Mouse (Mus musculus): ENCODE results near the gene Gon7.

Gon7 gene

DNA sequence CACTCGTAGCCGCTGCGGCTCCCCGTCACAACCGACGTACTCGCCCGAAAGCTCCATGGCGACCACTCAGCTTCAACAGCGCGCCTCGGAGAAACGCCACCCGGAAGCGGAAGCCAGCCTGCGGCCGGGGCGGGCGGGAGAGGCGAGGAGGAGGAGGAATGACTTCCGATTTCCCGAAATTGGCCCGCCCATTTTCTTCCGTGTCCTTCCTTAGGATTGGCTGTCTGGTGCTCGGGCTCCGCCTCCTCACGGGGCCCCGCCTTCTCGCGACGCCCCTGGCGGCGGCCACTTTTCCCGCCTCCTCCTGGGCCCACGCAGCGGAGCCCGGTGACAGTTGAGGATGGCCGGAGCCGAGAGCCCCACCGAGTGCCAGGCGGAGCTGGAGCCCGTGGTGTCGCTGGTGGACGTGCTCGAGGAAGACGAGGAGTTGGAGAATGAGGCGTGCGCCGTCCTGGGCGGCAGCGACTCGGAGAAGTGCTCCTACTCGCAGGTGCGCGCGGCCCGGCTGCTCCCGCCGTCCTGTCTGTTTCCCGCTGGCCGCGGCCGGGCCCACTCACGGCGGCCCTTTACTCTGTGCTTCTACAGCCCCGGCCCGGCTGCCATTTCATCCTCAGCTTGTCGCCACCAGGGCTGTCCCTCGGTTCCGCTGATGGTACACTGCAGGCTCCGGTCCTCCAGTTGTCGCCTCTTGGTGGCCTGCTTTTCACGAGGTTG lies at the start of gene Gon7, which contains the start of the genes Gm28051 and Ubr7:
Gon7 (minus strand) TSS at position 115 of the 714 bp plus-strand sequence.
Gm28051 (minus strand) TSS at position 77 of the 714 bp plus-strand sequence.
Ubr7 (plus strand) TSS at position 279 of the 714 bp plus-strand sequence.
- in situ Hi-C loops (cut with MboI, MseI), result no loop called here

- in situ Hi-C loops (cut with MboI, MseI), result loop anchor here (5.0 kb wide), 1 partner anchor 253 kb away; no protein-coding TSS in a partner anchor
These were observed 41.9 kb upstream of the Gon7 start for GRCm38 (mm10) chr12:102799528-102799927.

DNA sequence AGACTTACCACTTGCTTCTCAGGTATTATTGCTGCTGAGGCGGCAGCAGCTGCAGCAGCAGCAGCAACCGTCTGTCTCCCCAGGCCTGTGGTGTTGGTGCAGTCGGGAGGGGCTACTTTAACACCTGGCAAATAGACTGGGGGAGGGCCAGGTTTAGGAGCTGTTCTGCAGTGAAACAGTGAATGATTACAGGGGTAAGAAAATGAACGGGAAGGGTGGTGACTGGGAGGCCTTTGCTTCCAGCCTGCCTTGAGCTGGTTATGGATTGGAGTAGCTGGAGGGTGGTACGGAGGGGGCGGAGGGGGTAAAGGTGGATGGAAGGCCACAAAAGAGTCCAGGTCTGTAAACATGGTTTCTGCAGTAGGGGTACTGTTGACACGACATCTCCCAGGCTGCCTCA lies 30.3 kb upstream of the Gon7 start:
- in situ Hi-C loops (cut with MboI, MseI), result no loop called here

DNA sequence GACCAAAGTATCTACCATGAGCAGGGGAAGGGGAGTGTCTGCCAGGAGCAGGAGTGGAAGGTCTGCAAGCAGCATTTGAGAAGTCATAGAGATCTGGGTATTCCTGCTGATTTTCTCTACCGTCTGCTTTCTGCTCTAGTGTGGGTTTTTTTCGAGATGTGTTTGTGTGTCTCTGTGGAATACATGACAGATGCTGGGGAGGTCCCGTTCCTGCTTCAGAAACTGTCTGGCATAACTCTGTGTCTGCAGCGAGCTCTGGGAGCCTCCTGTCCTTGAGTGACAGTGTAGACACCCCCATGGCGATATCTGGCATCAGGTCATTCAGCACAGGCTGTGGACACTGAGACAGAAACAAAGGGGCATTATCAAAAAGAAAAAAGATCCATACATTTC lies 28.0 kb upstream of the Gon7 start:
- in situ Hi-C loops (cut with MboI, MseI), result no loop called here

DNA sequence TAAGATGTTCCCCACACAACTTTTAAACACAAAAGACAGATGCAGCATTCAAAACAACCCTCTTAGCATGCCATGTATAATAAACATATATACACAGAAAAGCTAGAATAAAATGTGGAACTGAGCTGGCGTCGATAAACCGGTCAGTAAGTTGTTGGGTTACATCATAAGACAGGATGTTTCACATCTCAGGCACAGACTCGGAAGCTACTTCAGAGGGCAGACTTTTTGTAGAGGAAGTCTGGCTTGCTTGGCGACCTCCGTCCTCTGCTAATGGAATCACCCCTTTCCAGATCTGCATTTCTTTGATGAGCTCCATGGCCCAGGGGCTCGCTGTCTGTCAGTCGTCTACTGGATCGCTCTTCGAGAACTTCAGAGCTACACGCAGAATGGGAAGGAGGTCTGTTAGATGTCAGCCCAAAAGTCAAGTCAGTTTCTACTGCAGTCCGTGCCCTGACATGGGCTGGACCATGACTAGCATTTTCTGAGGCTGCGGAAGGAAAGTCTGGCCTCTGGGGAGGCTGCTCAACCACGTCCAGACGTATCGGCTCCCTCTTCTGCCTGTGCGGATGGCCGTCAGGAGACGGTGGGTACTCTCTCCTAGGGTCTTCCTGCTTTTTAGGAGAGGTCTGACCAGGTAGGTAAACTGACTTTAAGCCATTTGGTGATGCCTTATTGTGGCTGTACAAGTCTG lies 27.4 kb upstream of the Gon7 start:
- in situ Hi-C loops (cut with MboI, MseI), result no loop called here

- in situ Hi-C loops (cut with MboI, MseI), result no loop called here
These were observed 25.2 kb upstream of the Gon7 start for GRCm38 (mm10) chr12:102782841-102783240.

DNA sequence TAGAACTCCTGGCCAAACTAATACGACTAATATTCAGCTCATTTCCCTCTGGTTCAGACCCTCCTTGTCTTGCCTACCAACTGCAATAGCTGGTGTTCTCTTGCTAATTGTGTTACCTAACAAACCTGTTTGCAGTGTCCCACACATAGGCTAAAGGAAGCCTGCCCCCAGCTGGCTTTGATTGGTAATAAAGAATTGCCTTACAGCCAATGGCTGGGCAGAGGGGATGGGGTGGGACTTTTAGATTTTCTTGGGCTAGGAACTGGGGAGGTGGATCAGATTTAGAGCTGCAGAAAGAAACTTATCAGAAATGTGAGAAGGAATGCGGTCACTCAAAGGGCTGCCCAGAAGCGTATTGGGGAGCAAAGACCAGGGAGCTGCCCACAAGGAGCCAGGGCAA lies 21.8 kb upstream of the Gon7 start:
- in situ Hi-C loops (cut with MboI, MseI), result no loop called here

DNA sequence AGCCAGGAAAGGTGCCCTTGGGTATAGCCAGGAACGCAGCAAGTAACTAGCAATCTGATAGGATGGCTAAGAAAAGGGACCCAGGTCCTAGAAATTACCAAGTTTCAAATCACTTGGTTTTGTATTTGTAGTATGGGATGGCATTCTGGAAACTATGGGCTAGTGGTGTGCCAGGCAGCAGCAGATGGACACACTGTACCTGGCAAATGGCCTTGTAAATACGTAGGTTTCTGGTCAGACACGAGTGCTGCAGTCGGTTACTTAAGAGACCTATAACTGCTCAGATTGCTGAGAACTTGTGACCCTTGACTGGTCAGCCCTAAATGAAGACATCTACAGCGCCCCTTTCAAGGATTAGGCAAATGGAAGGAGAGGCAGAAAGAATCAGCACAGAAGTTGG lies 20.5 kb upstream of the Gon7 start:
- in situ Hi-C loops (cut with MboI, MseI), result no loop called here

DNA sequence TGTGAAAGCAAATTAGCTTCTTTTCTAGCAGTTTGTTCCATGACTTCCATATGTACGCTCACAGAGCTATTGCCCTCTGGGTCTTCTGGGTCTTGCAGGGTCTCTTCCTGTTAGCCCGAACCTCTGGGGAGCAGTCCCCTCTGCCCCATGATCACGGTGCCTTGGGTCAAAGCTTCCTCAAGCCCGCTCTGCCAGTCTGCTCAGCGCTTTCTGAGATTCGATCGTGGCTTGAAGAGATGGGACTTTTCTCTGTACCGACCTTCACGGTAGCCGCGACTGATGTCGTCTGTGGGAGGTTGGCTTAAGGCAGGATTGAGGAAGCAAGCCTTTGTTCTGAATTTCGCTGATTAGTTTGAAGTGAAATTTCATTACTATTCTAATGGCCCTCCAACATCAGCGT lies 18.4 kb upstream of the Gon7 start:
- in situ Hi-C loops (cut with MboI, MseI), result no loop called here

GRCm38 (mm10) chr12:102772676-102773075 lies 15.1 kb upstream of the Gon7 start:
- in situ Hi-C loops (cut with MboI, MseI), result no loop called here

DNA sequence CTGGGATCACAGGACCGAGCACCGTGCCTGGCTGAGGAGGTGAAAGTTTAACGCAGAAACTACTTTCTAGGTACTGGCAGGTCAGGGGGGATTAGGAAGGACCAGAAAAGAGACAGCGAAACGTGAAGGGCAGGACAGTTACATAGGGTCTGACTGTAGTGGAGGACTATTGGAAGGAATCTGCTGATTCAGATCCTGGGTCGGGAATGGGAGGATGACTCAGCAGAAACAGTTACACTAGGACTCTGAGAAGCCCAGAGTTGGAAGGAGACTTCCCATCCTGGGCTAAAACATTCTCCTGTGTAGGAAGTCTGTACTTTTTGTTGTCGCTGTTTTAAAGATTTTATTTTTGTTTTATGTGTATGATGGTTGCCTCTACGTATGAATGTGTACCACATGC lies 14.0 kb upstream of the Gon7 start:
- in situ Hi-C loops (cut with MboI, MseI), result no loop called here

DNA sequence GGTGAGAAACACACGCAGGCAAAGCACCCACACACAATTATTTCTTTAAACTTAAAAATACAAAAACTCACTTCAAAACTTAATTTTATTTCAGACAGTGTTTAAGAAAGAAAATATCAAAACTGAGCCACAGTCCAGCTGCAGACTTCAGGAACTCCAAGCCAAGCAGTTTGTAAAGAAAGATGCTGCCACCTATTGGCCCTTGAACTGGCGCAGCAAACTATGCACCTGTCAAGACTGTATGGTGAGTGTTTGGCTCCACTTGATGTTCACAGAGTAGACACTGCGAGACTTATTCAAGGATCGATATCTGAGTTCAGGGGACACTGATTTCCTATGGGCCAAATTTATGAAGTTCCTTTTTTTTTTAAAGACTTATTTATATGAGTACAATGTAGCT lies 11.4 kb upstream of the Gon7 start:
- in situ Hi-C loops (cut with MboI, MseI), result no loop called here

DNA sequence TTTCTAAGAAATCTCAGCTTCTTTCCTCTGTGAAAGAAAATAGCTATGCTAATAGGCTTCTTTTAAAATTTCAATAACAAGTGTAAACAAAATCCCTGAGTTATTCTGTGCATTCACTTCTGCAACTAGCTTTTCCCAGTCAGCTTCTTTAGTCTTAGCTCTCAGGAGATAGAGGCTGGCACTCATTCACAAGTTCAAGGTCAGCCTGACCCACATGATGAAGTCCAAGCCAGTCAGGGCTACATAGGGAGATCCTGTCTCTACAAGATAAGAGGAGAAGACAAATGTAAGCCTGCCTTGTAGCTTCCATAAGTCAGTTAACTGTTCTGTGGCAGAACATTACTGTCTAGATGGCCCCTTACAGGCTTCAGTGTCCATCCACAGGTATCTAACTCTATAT lies 6.1 kb upstream of the Gon7 start:
- in situ Hi-C loops (cut with MboI, MseI), result no loop called here

GRCm38 (mm10) chr12:102761668-102762067 lies 4.1 kb upstream of the Gon7 start:
- in situ Hi-C loops (cut with MboI, MseI), result no loop called here

DNA sequence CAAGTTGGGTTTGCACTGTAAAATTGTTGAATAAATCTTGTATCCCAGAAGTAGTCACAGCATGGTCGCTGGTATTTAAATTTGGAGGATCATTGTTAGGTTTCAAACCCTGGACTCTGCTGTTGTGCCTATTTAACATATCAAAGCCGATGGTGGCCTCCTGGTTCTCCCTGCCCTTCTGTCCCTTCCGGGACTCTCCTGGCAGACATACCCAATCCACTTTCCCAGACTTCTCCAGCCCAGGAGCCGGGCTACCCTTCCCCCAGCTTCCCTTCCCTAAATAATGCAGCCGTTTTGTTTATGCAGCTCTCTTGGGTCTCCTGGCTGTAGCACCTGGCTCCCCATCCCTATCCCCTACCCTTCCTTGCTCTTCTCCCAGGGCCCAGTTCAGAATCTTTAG lies 1.3 kb upstream of the Gon7 start:
- in situ Hi-C loops (cut with MboI, MseI), result no loop called here

DNA sequence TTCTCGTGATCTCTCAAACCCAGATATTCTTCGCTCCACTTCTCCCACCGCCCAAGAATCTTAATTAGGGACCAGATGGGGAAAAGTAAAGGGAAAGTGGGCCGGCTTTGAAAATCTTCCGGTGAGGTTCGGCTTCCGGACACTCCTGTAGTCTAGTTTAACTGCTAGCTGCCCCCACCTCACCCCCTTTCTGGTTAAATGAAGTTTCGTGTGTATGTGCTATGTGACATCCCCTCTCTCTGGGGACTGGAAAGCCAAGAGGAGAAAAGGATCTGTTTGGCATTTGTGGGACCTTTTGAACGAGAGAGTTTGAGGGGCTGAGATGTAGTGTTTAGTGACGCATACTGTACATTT lies 777 bp upstream of the Gon7 start, which contains the start of gene Gm20604:
Gm20604 (minus strand) TSS at position 270 of the 354 bp plus-strand sequence.
- in situ Hi-C loops (cut with MboI, MseI), result no loop called here

- in situ Hi-C loops (cut with MboI, MseI), result no loop called here
These were observed 431 bp downstream of the Gon7 start for GRCm38 (mm10) chr12:102757055-102757688.

DNA sequence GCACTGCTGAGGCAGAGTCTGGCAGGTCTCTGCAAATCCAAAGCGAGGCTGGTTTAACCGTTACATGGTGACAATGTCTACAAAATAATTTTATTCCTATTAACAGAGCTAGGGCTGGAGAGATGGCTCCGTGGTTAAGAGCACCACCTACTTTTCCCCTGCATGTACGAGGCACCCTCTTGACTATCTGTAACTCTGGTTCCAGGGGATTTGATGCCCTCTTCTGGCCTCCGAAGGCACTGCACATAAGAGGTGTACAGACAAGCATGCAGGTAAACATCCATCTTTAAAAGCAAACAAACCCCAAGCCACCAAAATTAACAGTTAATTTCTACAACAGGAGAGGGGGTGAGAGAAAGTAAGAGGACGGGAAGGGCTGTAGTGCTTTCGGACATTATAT lies 1.3 kb downstream of the Gon7 start:
- in situ Hi-C loops (cut with MboI, MseI), result no loop called here

DNA sequence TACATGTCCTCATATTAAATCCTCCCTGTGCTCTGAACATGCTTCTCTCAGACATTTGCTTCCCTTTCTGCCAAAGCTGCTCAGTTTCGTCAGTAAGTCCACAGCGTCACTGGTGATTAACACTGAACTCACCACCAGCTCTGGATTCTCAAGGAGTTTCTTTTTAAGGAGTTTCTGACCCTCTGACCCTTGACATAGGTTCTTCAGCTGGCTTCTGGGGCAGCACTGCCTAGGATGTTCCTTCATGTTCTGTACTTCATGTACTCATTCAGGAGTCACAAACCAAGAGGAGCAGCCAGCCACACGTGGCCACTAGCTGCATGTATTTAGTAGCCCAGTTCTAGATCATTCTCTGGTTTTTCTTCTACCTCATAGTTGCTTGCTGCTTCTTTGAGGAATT lies 9.3 kb downstream of the Gon7 start:
- in situ Hi-C loops (cut with MboI, MseI), result no loop called here

- in situ Hi-C loops (cut with MboI, MseI), result loop anchor here (5.0 kb wide), 1 partner anchor 137 kb away; no protein-coding TSS in a partner anchor
These were observed 12.8 kb downstream of the Gon7 start for GRCm38 (mm10) chr12:102744839-102745238.

DNA sequence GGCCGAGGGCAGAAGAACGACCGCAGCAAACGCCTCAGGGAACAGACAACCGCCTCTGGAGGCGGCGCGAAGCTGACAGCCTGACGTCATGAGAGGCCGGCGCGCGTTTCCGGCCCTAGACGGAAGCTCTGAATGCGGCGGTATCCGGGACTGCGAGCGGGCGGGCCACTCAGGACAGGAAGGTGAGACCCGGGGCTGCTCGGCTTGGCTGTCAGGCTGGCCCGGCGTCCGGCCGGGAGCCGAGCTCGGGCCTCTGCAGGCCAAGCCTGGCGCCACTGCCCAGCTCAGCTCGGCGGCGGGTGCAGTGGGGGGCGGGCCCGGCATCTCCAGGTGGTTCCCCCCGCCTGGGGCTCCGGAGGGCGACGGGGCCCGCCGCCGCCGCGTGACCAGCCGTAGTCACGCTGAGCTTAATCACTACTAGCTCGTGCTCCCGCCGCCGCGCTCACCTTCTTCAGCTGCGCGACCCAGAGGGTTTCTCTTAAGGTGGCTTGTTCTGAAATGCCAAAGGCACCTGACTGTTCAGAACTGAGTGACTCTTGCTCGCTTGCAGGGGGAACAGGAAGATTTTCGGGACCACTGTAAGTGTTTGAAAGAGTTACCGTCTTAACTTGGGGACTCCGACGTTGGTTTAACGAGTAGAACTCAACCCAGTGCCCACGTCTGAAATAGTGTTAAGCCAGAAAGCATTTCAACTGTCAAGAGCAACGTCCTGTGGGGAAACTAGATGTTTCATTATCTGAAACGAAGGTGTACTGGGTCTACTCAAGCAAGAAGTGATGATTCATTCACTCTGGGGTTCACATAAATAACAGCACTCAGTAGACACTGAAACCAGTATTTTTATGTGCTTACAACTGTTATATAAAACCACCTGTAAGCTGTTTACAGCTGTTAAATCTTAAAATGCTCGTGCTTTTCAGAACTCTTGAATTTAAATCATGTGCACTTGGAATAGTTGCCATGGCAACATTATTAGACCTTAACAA lies 13.7 kb downstream of the Gon7 start, which contains the start of the genes Moap1 and Tmem251:
Moap1 (minus strand) TSS at position 73 of the 986 bp plus-strand sequence.
Tmem251 (plus strand) TSS at position 174 of the 986 bp plus-strand sequence.
- in situ Hi-C loops (cut with MboI, MseI), result loop anchor here (5.0 kb wide), 1 partner anchor 138 kb away; no protein-coding TSS in a partner anchor

Measured in T-helper 1 cell (primary cell).